Mouse (Mus musculus) frontal cortex, adult (tissue): ENCODE measurements around the gene Myl7.

Experiments
- ATAC-seq: cut with Nextera tagmentation; 2 replicates; pipeline ENCODE4 v1.9.2; 2017; ENCODE audit warnings: mild to moderate bottlenecking, moderate library complexity, mixed read lengths; ENCODE audit not compliant: low TSS enrichment

Gene Myl7

GRCm38 (mm10) chr11:5867196-5867595 is 31.4 kb downstream of the Myl7 start:
- ATAC-seq = no peak; the same call in 1 of the 2 replicates

GRCm38 (mm10) chr11:5862394-5863105 is 36.0 kb downstream of the Myl7 start:
- no peak for ATAC-seq

GRCm38 (mm10) chr11:5861678-5862393 is 36.7 kb downstream of the Myl7 start, which contains the start of gene Aebp1:
Aebp1 (plus strand) TSS chr11:5861947.
- no peak for ATAC-seq

- ATAC-seq = no peak
Measured at GRCm38 (mm10) chr11:5860639-5861038, 37.9 kb downstream of the Myl7 start.

GRCm38 (mm10) chr11:5859883-5860550 is 38.6 kb downstream of the Myl7 start:
- no peak for ATAC-seq

GRCm38 (mm10) chr11:5858723-5859122 is 39.9 kb downstream of the Myl7 start:
- ATAC-seq = no peak

- no peak for ATAC-seq
Measured at GRCm38 (mm10) chr11:5856479-5857130, 42.0 kb downstream of the Myl7 start.

- ATAC-seq = peak; percentile 50; the same call in 1 of the 2 replicates
Measured at GRCm38 (mm10) chr11:5855902-5856301, 42.7 kb downstream of the Myl7 start.

GRCm38 (mm10) chr11:5855481-5855880 is 43.1 kb downstream of the Myl7 start:
- ATAC-seq = no peak

- no peak for ATAC-seq
Measured at GRCm38 (mm10) chr11:5852314-5852713, 46.3 kb downstream of the Myl7 start.

- ATAC-seq = no peak
Measured at GRCm38 (mm10) chr11:5851021-5851736, 47.4 kb downstream of the Myl7 start.

- ATAC-seq = no peak
Measured at GRCm38 (mm10) chr11:5850452-5850851, 48.1 kb downstream of the Myl7 start.

GRCm38 (mm10) chr11:5849316-5849715 is 49.3 kb downstream of the Myl7 start:
- no peak for ATAC-seq

GRCm38 (mm10) chr11:5848741-5849140 is 49.8 kb downstream of the Myl7 start:
- ATAC-seq = peak; percentile 89

GRCm38 (mm10) chr11:5846639-5847345 is 51.8 kb downstream of the Myl7 start:
- no peak for ATAC-seq
